Mouse (Mus musculus) G1E (cell line): Measurements from ENCODE around the gene Ndufc2.

ENCODE experiments used
- CTCF ChIP-seq: IDR thresholded peaks from 2 replicates; pipeline ENCODE4 v1.5.1; 2012; ENCODE audit warnings: low read depth, low read length, inconsistent platforms, mixed read lengths
- GATA1 ChIP-seq: IDR thresholded peaks from 2 replicates; pipeline ENCODE4 v1.6.1; 2012; ENCODE audit warnings: borderline replicate concordance, low read length, inconsistent platforms, mixed read lengths
- GATA2 ChIP-seq: IDR thresholded peaks from 2 replicates; pipeline ENCODE4 v1.6.1; 2012; ENCODE audit warnings: low read depth, low read length, inconsistent platforms, borderline replicate concordance
- POLR2AphosphoS5 ChIP-seq: IDR thresholded peaks from 2 replicates; pipeline ENCODE4 v1.6.1; 2012; ENCODE audit warnings: low read depth, low read length, inconsistent platforms; ENCODE audit not compliant: insufficient replicate concordance
- TAL1 ChIP-seq: conservative IDR thresholded peaks from 2 replicates; pipeline ENCODE4 v1.6.1; 2012; ENCODE audit warnings: low read depth, low read length, inconsistent platforms, mixed read lengths

GRCm38 (mm10) chr7:97398943-97399342, 860 bp upstream of the Ndufc2 start:
- TF ChIP-seq CTCF (no peak), GATA1 (no peak), TAL1 (no peak), GATA2 (no peak), POLR2AphosphoS5 (no peak)
